Mouse (Mus musculus) liver, embryonic 14.5 days (tissue): ENCODE measurements at regions not wholly inside any gene's neighbourhood (a gene's known extent, or its start where the extent isn't known, plus 50 kb on each side); places are given as distances from the start of the nearest gene placed in this dataset.

Experiments used
- CTCF ChIP-seq: IDR thresholded peaks from 2 replicates; pipeline ENCODE4 v1.5.1; 2016; ENCODE audit warnings: antibody characterized with exemption, low read depth, control low read depth
- EP300 ChIP-seq: IDR thresholded peaks from 2 replicates; pipeline ENCODE4 v1.6.1; 2016; ENCODE audit warnings: antibody characterized with exemption, low read depth

DNA sequence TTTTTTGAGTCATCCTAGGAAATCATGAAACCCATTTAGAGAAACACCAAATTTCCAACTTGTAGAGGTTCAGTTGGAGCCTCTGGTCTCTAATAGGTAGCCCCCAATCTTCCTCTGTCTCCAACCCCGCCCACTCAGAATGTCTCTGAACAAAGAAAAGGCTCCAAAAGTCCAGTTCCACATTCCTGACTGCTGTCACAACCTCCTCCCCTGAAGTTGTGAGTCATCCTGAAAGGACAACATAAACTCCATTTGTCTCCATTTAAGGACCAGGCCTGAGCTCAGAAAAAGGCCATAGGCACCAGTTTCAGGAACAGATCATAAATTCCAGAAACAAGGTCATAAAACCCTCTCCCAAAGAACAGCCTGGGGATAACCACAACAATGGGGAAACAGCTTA, 79.4 kb upstream of the Gm34302 start:
- TF ChIP-seq CTCF (no peak), EP300 (no peak)
